Mouse (Mus musculus): ENCODE results near the gene Adgrg7.

- TF ChIP-seq CHD2 (IDR thresholded peaks at IDR 0.05; ENCODE audit: low read depth, low read length) (no peak), ZNF384 (IDR thresholded peaks at IDR 0.05; ENCODE audit: low read depth, low read length) (no peak), ZC3H11A (IDR thresholded peaks at IDR 0.05; ENCODE audit: borderline replicate concordance, low read depth, low read length) (no peak), MAFK (IDR thresholded peaks at IDR 0.05; ENCODE audit: insufficient read depth, low read depth, low read length) (no peak), HCFC1 (IDR thresholded peaks at IDR 0.05; ENCODE audit: borderline replicate concordance, insufficient read depth, low read length) (no peak)
These were observed 5.9 kb upstream of the Adgrg7 start for GRCm38 (mm10) chr16:56801370-56802109.

All from ES-E14 (cell line).